Mouse (Mus musculus) midbrain, embryonic 14.5 days (tissue): ENCODE measurements around the gene Phospho2. TPM values are rescaled to one million over a fixed set of nuclear protein-coding genes. Genes with fewer than 3 reads are reported as not detected.

Experiments used
- ATAC-seq: fragments of 200-750 bp; cut with Nextera tagmentation; 2 replicates; pipeline ENCODE4 v1.8.0; 2017; ENCODE audit warnings: moderate number of reproducible peaks, moderate library complexity; ENCODE audit not compliant: low FRiP score, low TSS enrichment
- DNase-seq: peaks from one replicate; pipeline ENCODE4 v3.0.0-alpha.2; 2015
- H3K27ac ChIP-seq: fragments of 300-500 bp; sonication (generic); replicated peaks from 2 replicates; pipeline ENCODE4 v1.5.1; 2014; ENCODE audit warnings: mild to moderate bottlenecking, low read depth, low read length, moderate library complexity
- H3K27me3 ChIP-seq: fragments of 300-500 bp; sonication (generic); 2 replicates; pipeline ENCODE4 v1.6.1; 2014; ENCODE audit warnings: low read length, control low read depth, mixed read lengths; ENCODE audit not compliant: control insufficient read depth, insufficient read depth
- H3K36me3 ChIP-seq: fragments of 300-500 bp; sonication (generic); 2 replicates; pipeline ENCODE4 v1.6.1; 2014; ENCODE audit warnings: low read length, control low read depth; ENCODE audit not compliant: control insufficient read depth, insufficient read depth
- H3K4me1 ChIP-seq: fragments of 300-500 bp; sonication (generic); 2 replicates; pipeline ENCODE4 v1.6.1; 2014; ENCODE audit warnings: mild to moderate bottlenecking, antibody characterized with exemption, low read length, control low read depth; ENCODE audit not compliant: control insufficient read depth, insufficient read depth
- H3K4me2 ChIP-seq: fragments of 300-500 bp; sonication (generic); 2 replicates; pipeline ENCODE4 v1.6.1; 2014; ENCODE audit warnings: mild to moderate bottlenecking, low read length, moderate library complexity
- H3K4me3 ChIP-seq: fragments of 300-500 bp; sonication (generic); replicated peaks from 2 replicates; pipeline ENCODE4 v1.5.1; 2014; ENCODE audit warnings: low read depth, low read length
- H3K9ac ChIP-seq: fragments of 300-500 bp; sonication (generic); replicated peaks from 2 replicates; pipeline ENCODE4 v1.6.1; 2014; ENCODE audit warnings: mild to moderate bottlenecking, low read length, moderate library complexity
- H3K9me3 ChIP-seq: fragments of 300-500 bp; sonication (generic); 2 replicates; pipeline ENCODE4 v1.6.1; 2016; ENCODE audit warnings: low read length, control low read depth, mixed read lengths; ENCODE audit not compliant: control insufficient read depth
- WGBS: fragments of 180-500 bp; shearing (Covaris S2); extraction: QIAGEN DNeasy Blood & Tissue Kit; methylation state at CpG from one replicate; pipeline ENCODE4 v1.1.7; 2014; 5-methylcytosine and 5-hydroxymethylcytosine counted together
- polyA plus RNA-seq: library from polyadenylated mRNA; unstranded; fragments of >200 nt; fragmentation: Nextera tagmentation; extraction: Ambion mirVana; gene quantifications from 2 replicates; pipeline ENCODE4 v1.2.1, GENCODE M21; 2014

The Phospho2 gene
- polyA plus RNA-seq, 1 experiment from 2014 or later, result 49.4 TPM

GRCm38 (mm10) chr2:69818350-69819085, 29.1 kb downstream of the Phospho2 start:
- H3K9me3 ChIP-seq, result no peaks in the 10 kb centered on the region
- H3K36me3 ChIP-seq, result no peaks in the 10 kb centered on the region
- no peaks in the 10 kb centered on the region for H3K27me3 ChIP-seq
- 92% methylated on average over 9 of the region's 9 CpGs for WGBS
- no peak overlapping the region for H3K27ac ChIP-seq
- H3K4me2 ChIP-seq, result no peak overlapping the region
- no peak overlapping the region for H3K9ac ChIP-seq
- DNase-seq (no peak), ATAC-seq (no peak)
- H3K4me1 ChIP-seq, result peaks cover 9% of the 10 kb centered on the region
- no peak overlapping the region for H3K4me3 ChIP-seq

GRCm38 (mm10) chr2:69820201-69820600, 30.8 kb downstream of the Phospho2 start:
- no peak for DNase-seq
- WGBS, result 79% methylated on average over 1 of the region's 1 CpGs
- Histone ChIP-seq H3K27ac (no peak overlapping the region), H3K4me3 (no peak overlapping the region), H3K9me3 (no peaks in the 10 kb centered on the region), H3K9ac (no peak overlapping the region), H3K4me2 (no peak overlapping the region), H3K4me1 (peaks cover 21% of the 10 kb centered on the region), H3K27me3 (no peaks in the 10 kb centered on the region), H3K36me3 (0 out of 2 replicates have a peak, but pooled peaks cover 4% of the 10 kb centered on the region)
- ATAC-seq, result no peak

- Histone ChIP-seq H3K4me3 (peak within 1 kb of the TSS; percentile 82), H3K9me3 (no peaks in the 10 kb centered on the region), H3K4me1 (peaks cover 28% of the 10 kb centered on the region), H3K9ac (peak within 1 kb of the TSS; percentile 98), H3K36me3 (0 out of 2 replicates have a peak, but pooled peaks cover 4% of the 10 kb centered on the region), H3K4me2 (peak within 1 kb of the TSS; percentile 75), H3K27ac (peak within 1 kb of the TSS; percentile 96), H3K27me3 (no peaks in the 10 kb centered on the region)
- DNase-seq (no peak), ATAC-seq (no peak)
- WGBS, result 29% methylated on average over 8 of the region's 8 CpGs
Observed at GRCm38 (mm10) chr2:69821711-69822110, 32.3 kb downstream of the Phospho2 start, which contains the start of gene Klhl23. Gene Klhl23, plus strand, starts transcription at chr2:69821944.

DNA sequence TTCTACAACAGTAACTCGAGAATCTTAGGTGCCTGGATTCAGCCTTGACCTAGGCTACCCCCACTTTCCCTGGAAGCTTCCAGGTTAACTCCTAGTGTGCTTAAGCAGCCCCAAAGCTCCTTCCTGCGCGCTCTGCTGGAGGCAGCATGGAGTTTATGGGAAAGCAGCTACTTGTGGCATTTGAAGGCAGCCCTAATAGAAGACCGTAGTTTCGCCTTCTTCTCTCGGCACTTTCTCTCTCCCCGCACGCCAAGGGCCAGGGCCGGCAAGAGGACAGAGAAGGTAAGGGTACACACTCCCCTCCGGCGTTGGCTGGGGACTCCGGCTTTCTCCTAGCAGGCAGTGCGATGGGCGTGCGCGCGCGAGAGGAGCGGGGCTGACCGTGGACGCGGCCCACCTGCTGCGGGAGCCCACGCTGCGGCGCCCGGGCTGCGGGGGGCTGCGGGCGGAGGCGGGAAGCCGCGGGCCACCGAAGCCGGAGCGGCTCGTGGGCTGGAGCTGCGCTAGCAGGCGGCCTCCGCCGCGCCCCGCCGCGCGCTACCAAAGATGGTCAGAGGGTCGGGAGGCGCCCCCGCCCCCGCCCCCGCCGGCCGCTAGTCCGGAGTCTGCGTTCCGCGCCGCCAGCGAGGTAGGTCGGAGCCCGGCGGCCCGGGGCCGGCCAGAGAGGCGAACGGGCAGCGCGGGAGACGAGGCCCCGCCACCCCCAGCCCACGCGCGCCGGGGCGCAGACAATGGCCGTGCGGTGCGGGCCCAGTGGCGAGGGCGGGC, 33.1 kb downstream of the Phospho2 start:
- no peaks in the 10 kb centered on the region for H3K27me3 ChIP-seq
- no peaks in the 10 kb centered on the region for H3K9me3 ChIP-seq
- WGBS, result under 1% methylated on average over 67 of the region's 80 CpGs
- DNase-seq, result peak; percentile 79
- H3K9ac ChIP-seq, result peak overlapping the region; percentile 98
- peak overlapping the region; percentile 75 for H3K4me2 ChIP-seq
- H3K4me1 ChIP-seq, result peaks cover 28% of the 10 kb centered on the region
- 0 out of 2 replicates have a peak, but pooled peaks cover 4% of the 10 kb centered on the region for H3K36me3 ChIP-seq
- peak overlapping the region; percentile 96 for H3K27ac ChIP-seq
- H3K4me3 ChIP-seq, result peak overlapping the region; percentile 82
- ATAC-seq, result peak; percentile 87

- Histone ChIP-seq H3K4me1 (peaks cover 31% of the 10 kb centered on the region), H3K4me3 (peak overlapping the region; percentile 82), H3K4me2 (peak overlapping the region; percentile 75), H3K27me3 (no peaks in the 10 kb centered on the region), H3K9ac (peak overlapping the region; percentile 98), H3K9me3 (no peaks in the 10 kb centered on the region), H3K36me3 (peaks cover 5% of the 10 kb centered on the region; the same call in 1 of the 2 replicates), H3K27ac (peak overlapping the region; percentile 96)
- DNase-seq, result peak; percentile 84
- 2% methylated on average over 45 of the region's 45 CpGs for WGBS
- ATAC-seq, result peak; percentile 80
Observed at GRCm38 (mm10) chr2:69823129-69823677, 33.8 kb downstream of the Phospho2 start.

DNA sequence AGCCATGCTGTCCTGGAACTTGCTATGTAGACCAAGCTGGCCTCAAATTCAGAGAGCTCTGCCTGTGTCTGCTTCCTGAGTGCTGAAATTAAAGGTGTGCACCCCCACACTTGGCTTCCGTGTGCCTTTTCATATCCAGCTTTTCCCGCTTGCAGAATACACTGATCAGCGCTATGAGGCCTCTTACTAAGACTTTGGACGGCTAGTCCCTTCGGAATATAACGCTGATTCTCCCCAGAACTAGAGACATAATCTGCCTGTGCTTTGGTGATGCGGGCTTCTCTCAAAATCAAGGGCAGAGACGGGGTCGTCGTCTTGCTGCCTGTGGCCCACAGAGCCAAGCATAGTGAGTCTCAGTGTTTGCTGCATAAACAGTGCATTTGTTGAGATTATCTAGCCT, 36.5 kb downstream of the Phospho2 start:
- ATAC-seq, result no peak
- Histone ChIP-seq H3K9ac (no peak overlapping the region), H3K27ac (0 out of 2 replicates have a peak overlapping the region, but pooled peaks have one; percentile 32), H3K36me3 (peaks cover 25% of the 10 kb centered on the region), H3K4me1 (peaks cover 34% of the 10 kb centered on the region), H3K4me2 (peak overlapping the region; percentile 19), H3K27me3 (no peaks in the 10 kb centered on the region), H3K9me3 (no peaks in the 10 kb centered on the region), H3K4me3 (no peak overlapping the region)
- peak; percentile 13 for DNase-seq
- 72% methylated on average over 10 of the region's 10 CpGs for WGBS

DNA sequence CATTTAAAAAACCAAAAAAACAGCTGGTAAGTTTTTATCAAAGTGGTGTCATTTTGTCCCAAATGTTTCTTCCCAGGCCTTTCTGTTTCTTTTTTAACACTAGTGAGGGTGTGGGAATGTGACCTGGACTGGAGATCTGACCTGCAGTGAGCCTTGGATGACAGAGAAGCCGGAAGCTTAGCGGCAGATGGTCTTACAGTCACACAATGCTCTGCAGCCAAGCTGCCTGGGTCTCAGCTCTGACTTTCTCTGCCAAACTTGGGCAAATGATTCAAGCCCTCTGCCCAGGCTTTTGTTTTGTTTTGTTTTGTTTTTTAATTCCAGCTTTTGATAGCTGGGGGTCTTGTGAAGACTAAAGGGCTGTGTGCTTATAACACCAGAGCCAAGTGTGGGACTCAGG, 37.0 kb downstream of the Phospho2 start:
- H3K27ac ChIP-seq, result no peak overlapping the region
- no peak overlapping the region for H3K9ac ChIP-seq
- peaks cover 30% of the 10 kb centered on the region for H3K36me3 ChIP-seq
- DNase-seq (peak; percentile 26), ATAC-seq (no peak)
- no peaks in the 10 kb centered on the region for H3K9me3 ChIP-seq
- peaks cover 34% of the 10 kb centered on the region for H3K4me1 ChIP-seq
- no peaks in the 10 kb centered on the region for H3K27me3 ChIP-seq
- H3K4me3 ChIP-seq, result no peak overlapping the region
- H3K4me2 ChIP-seq, result peak overlapping the region; percentile 19
- WGBS, result 55% methylated on average over 2 of the region's 2 CpGs

- 44% methylated on average over 7 of the region's 7 CpGs for whole genome bisulfite sequencing
- no peak for DNase-seq
Observed at GRCm38 (mm10) chr2:69828031-69828430, 38.6 kb downstream of the Phospho2 start.

More at GRCm38 (mm10) chr2:69828031-69828430, 38.6 kb downstream of the Phospho2 start:
- H3K4me1 ChIP-seq, result peaks cover 25% of the 10 kb centered on the region
- H3K4me3 ChIP-seq, result no peak overlapping the region
- H3K27me3 ChIP-seq, result no peaks in the 10 kb centered on the region
- H3K9me3 ChIP-seq, result no peaks in the 10 kb centered on the region
- H3K27ac ChIP-seq, result no peak overlapping the region
- H3K9ac ChIP-seq, result no peak overlapping the region
- no peak overlapping the region for H3K4me2 ChIP-seq
- ATAC-seq, result no peak
- peaks cover 38% of the 10 kb centered on the region for H3K36me3 ChIP-seq
